In genomic region chr7:113924561-113924960, GRCm38 (mm10) we compare ENCODE assay signal across 17 mouse cellular contexts.
DNase-seq lines count a peak whose midpoint lies in the region; TF ChIP-seq lines count a peak whose summit lies in the region.
"Had no signal": no experiment of that assay in that cellular context is flagged by ENCODE, and none has a peak within 500 bp of the region (broad histone marks: within the 10 kb centered on the region; RNA-seq: fewer than 3 reads in every experiment).

No protein-coding gene starts in this region.

- TF ChIP-seq CTCF in heart, adult 2 months (IDR thresholded peaks at IDR 0.05), result no peak
- no peak for TF ChIP-seq CTCF in brain, embryonic 14.5 days (IDR thresholded peaks at IDR 0.05; ENCODE audit: borderline replicate concordance, extremely low read depth, insufficient read depth, insufficient read length)

- no peaks in the 10 kb centered on the region for H3K27me3 ChIP-seq in heart, adult 2 months (ENCODE audit: control insufficient read depth, insufficient read depth, low read length)
- H3K27me3 ChIP-seq: hindbrain, embryonic 13.5 days; midbrain, embryonic 12.5 days had no signal

- intact Hi-C loops in heart, adult 2 months (cut with DNase I), result no loop called here
- intact Hi-C loops in left cerebral cortex, postnatal 36 days (cut with DNase I), result no loop called here

- H3K9ac ChIP-seq in heart, adult 2 months (ENCODE audit: low read depth, low read length), result no peak overlapping the region
- H3K9ac ChIP-seq: hindbrain, embryonic 13.5 days; midbrain, embryonic 12.5 days had no signal

- no peak for TF ChIP-seq EP300 in heart, adult 2 months (IDR thresholded peaks at IDR 0.05; ENCODE audit: insufficient read depth, low read depth, low read length)

- H3K79me2 ChIP-seq in heart, adult 2 months (replicated peaks; ENCODE audit: control insufficient read depth, insufficient read depth, low read length), result no peaks in the 10 kb centered on the region

- WGBS in heart, adult 2 months, result 86% methylated on average over 6 of the region's 6 CpGs

- no peak overlapping the region for H3K4me3 ChIP-seq in heart, adult 2 months
- H3K4me3 ChIP-seq: hindbrain, embryonic 13.5 days; midbrain, embryonic 12.5 days; myocyte had no signal

- H3K27ac ChIP-seq in heart, adult 2 months, result no peak overlapping the region
- H3K27ac ChIP-seq: hindbrain, embryonic 13.5 days; midbrain, embryonic 12.5 days; stomach, postnatal 0 days had no signal

- DNase-seq in heart, adult 11 months, result peak; percentile 70
- no peak for DNase-seq in heart, adult 2 months
- DNase-seq in brain, embryonic 14.5 days (ENCODE audit: low read depth), result peak; percentile 67
- peak; percentile 64 to 87 for DNase-seq in layer of hippocampus, adult 18-20 months (ENCODE audit: low spot score in 2 of 2)
- peak; percentile 54 to 66 for DNase-seq in layer of hippocampus, postnatal 36 days
- DNase-seq in left cerebral cortex, postnatal 36 days (ENCODE audit: low spot score in 2 of 2), result no peak
- no peak for DNase-seq in left cerebral cortex, adult 18-20 months (ENCODE audit: low spot score in 2 of 2)
- DNase-seq: adrenal gland, adult 2 months; embryo, embryonic 11 days; gastrocnemius, postnatal 36 days; heart, postnatal 14 days; kidney, postnatal 36 days; liver had no signal

- no peak for TF ChIP-seq POLR2A in heart, adult 2 months (IDR thresholded peaks at IDR 0.05; ENCODE audit: insufficient read depth, low read depth, low read length)
- no peak for TF ChIP-seq POLR2A in brain, embryonic 14.5 days (IDR thresholded peaks at IDR 0.05; ENCODE audit: borderline replicate concordance, extremely low read depth, insufficient read depth, insufficient read length, poor library complexity, severe bottlenecking)

- no peaks in the 10 kb centered on the region for H3K36me3 ChIP-seq in heart, adult 2 months (ENCODE audit: control insufficient read depth, insufficient read depth, low read length)
- H3K36me3 ChIP-seq: hindbrain, embryonic 13.5 days; midbrain, embryonic 12.5 days had no signal

- H3K4me1 ChIP-seq in heart, adult 2 months (ENCODE audit: control insufficient read depth, insufficient read depth, low read length), result peaks cover 2% of the 10 kb centered on the region; the same call in 1 of the 2 replicates
- H3K4me1 ChIP-seq: hindbrain, embryonic 13.5 days; midbrain, embryonic 12.5 days had no signal

Comparison
In these comparisons a context has a peak if more than half of its experiments do, and no peak if none do; other contexts are left out.
1. DNase-seq: peak in heart, adult 11 months (single experiment), brain, embryonic 14.5 days (single experiment), layer of hippocampus, adult 18-20 months (2 of 2) and layer of hippocampus, postnatal 36 days (2 of 2); none in heart, adult 2 months (0 of 2), left cerebral cortex, postnatal 36 days (0 of 2) and left cerebral cortex, adult 18-20 months (0 of 2).